Mouse (Mus musculus) skeletal muscle tissue, adult 2 months (tissue): ENCODE data around the gene Zscan4d.
"Not testable (repeated sequence)": the region's sequence is repeated elsewhere in the genome, so short reads cannot be mapped to it uniquely, and the experiment has no call there.

ENCODE experiments used
- DNase-seq: peaks from one replicate; pipeline ENCODE4 v3.0.0-alpha.2; 2012; ENCODE audit warnings: low read depth, low spot score

Zscan4d gene

DNA sequence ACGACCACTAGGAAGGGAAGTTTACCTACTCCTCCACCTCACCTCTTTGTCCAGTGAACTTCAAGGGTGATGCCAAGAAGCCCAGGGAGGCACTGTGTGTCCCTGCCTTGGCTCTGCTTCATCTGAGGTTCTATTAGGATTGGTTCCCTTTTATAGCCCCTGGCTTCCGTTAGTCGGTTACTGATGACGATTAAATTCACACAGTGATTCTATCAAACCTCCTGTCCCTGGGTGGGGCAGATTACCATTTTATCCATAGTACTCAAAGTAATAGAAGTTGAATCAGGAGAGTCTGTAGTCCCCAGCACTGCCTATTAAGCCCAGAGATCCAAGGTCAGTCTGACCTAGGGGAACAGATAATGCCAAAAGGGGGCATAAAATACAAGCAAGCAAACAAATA, at the start of gene Zscan4d:
Gene Zscan4d (minus strand): TSS at position 101 of the 400 bp plus-strand sequence.
- DNase-seq, result not testable (repeated sequence)

DNA sequence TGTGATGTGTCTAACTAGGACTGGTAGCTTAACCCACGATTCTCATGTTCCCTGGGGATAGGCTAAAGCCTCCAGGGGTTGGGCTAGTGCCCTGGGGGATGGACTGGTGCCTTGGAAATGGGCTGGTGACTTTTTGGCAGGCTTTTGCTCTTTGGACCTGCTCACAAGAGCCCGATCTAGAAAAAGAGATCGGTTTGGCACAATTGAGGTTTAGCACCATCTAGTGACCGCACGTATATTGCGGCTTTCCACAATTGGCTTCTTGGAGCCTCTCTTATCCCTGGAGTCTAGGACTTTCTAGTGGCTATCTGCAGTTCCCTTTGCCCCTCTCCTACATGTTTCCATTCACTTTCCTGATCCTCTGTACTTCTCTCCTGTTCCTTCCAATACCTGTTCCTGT, 7.9 kb downstream of the Zscan4d start:
- DNase-seq, result not testable (repeated sequence)
